Mouse (Mus musculus) embryonic facial prominence, embryonic 10.5 days (tissue): ENCODE measurements at regions not wholly inside any gene's neighbourhood (a gene's known extent, or its start where the extent isn't known, plus 50 kb on each side); places are given as distances from the start of the nearest gene placed in this dataset.

ENCODE experiments used
- DNase-seq: peaks from one replicate; pipeline ENCODE4 v3.0.0-alpha.2; 2017; ENCODE audit warnings: low spot score
- H3K27ac ChIP-seq: fragments of 300-500 bp; sonication (generic); replicated peaks from 2 replicates; pipeline ENCODE4 v1.5.1; 2016; ENCODE audit warnings: mild to moderate bottlenecking
- H3K27me3 ChIP-seq: fragments of 300-500 bp; sonication (generic); replicated peaks from 2 replicates; pipeline ENCODE4 v1.6.1; 2016; ENCODE audit warnings: low read depth, mild to moderate bottlenecking; ENCODE audit not compliant: poor library complexity, severe bottlenecking
- H3K36me3 ChIP-seq: fragments of 300-500 bp; sonication (generic); replicated peaks from 2 replicates; pipeline ENCODE4 v1.6.1; 2016; ENCODE audit warnings: mild to moderate bottlenecking, moderate library complexity
- H3K4me1 ChIP-seq: fragments of 300-500 bp; sonication (generic); 2 replicates; pipeline ENCODE4 v1.6.1; 2016
- H3K4me3 ChIP-seq: fragments of 300-500 bp; sonication (generic); 2 replicates; pipeline ENCODE4 v1.5.1; 2016; ENCODE audit warnings: mild to moderate bottlenecking, moderate library complexity
- H3K9me3 ChIP-seq: fragments of 300-500 bp; sonication (generic); 2 replicates; pipeline ENCODE4 v1.6.1; 2016; ENCODE audit warnings: mild to moderate bottlenecking
- WGBS: fragments of 180-500 bp; shearing (Covaris S2); methylation state at CpG from one replicate; pipeline ENCODE4 v1.1.7; 2016; 5-methylcytosine and 5-hydroxymethylcytosine counted together

- Histone ChIP-seq H3K27ac (no peak overlapping the region), H3K9me3 (peaks cover 4% of the 10 kb centered on the region; the same call in 1 of the 2 replicates), H3K27me3 (no peaks in the 10 kb centered on the region), H3K4me1 (no peaks in the 10 kb centered on the region), H3K36me3 (no peaks in the 10 kb centered on the region), H3K4me3 (no peak overlapping the region)
- WGBS: 97% methylated on average over 5 of the region's 5 CpGs
- no peak for DNase-seq
Observed at GRCm38 (mm10) chr2:11355594-11355993, 183.7 kb downstream of the Prkcq start.
